Mouse (Mus musculus) testis, adult 2 months (tissue): ENCODE results near the gene Nudt8.

Source experiments
- CTCF ChIP-seq: fragments of 200-500 bp; IDR thresholded peaks from 2 replicates; pipeline ENCODE4 v1.5.1; 2012; ENCODE audit warnings: low read depth, mild to moderate bottlenecking, inconsistent platforms, low read length, moderate library complexity; ENCODE audit not compliant: control insufficient read depth, insufficient read depth, insufficient replicate concordance
- POLR2A ChIP-seq: fragments of 200-500 bp; IDR thresholded peaks from 2 replicates; pipeline ENCODE4 v1.6.1; 2012; ENCODE audit warnings: low read depth, mild to moderate bottlenecking, inconsistent platforms, low read length, moderate library complexity; ENCODE audit not compliant: control insufficient read depth

- TF ChIP-seq CTCF, result no peak
- no peak for TF ChIP-seq POLR2A
These were observed 22.8 kb downstream of the Nudt8 start for GRCm38 (mm10) chr19:4023185-4023584.
